Mouse (Mus musculus) myocyte (in vitro differentiated cells): ENCODE data around the gene Yju2. TPM values are rescaled to one million over a fixed set of nuclear protein-coding genes. Genes with fewer than 3 reads are reported as not detected.

Experiments used
- H3K27me3 ChIP-seq: one replicate; pipeline ENCODE4 v1.6.1; 2011; ENCODE audit not compliant: control insufficient read depth, insufficient read depth, insufficient read length
- H3K36me3 ChIP-seq: one replicate; pipeline ENCODE4 v1.6.1; 2011; ENCODE audit not compliant: control insufficient read depth, insufficient read depth
- H3K4me2 ChIP-seq: one replicate; pipeline ENCODE4 v1.6.1; 2011; ENCODE audit warnings: low read depth, control low read depth
- H3K4me3 ChIP-seq: one replicate; pipeline ENCODE4 v1.5.1; 2011; ENCODE audit warnings: mild to moderate bottlenecking, control low read depth, moderate library complexity
- H3K79me2 ChIP-seq: one replicate; pipeline ENCODE4 v1.6.1; 2011; ENCODE audit not compliant: control insufficient read depth, insufficient read depth
- H3ac ChIP-seq: one replicate; pipeline ENCODE4 v1.6.1; 2011; ENCODE audit not compliant: control insufficient read depth, insufficient read length
- CEBPB ChIP-seq: IDR thresholded peaks from 2 replicates; pipeline ENCODE4 v1.6.1; 2011; ENCODE audit warnings: mild to moderate bottlenecking, moderate library complexity; ENCODE audit not compliant: poor library complexity, insufficient read depth, severe bottlenecking
- E2F4 ChIP-seq: IDR thresholded peaks from one replicate; pipeline ENCODE4 v1.6.1; 2011; ENCODE audit warnings: mild to moderate bottlenecking, control low read depth, moderate library complexity; ENCODE audit not compliant: insufficient read depth
- MAX ChIP-seq: IDR thresholded peaks from one replicate; pipeline ENCODE4 v1.6.1; 2011; ENCODE audit warnings: low read depth, mild to moderate bottlenecking, control low read depth
- MYOD1 ChIP-seq, 3 experiments: IDR thresholded peaks; one replicate each; pipeline ENCODE4 v1.6.1; 2011; ENCODE audit warnings: control low read depth in 2 of 3, low read depth in 2 of 3, mild to moderate bottlenecking in 2 of 3, moderate library complexity in 1 of 3; ENCODE audit not compliant: insufficient read length in 2 of 3, control insufficient read depth in 1 of 3
- MYOG ChIP-seq, 3 experiments: IDR thresholded peaks; one replicate each; pipeline ENCODE4 v1.6.1; 2011; ENCODE audit warnings: control low read depth in 2 of 3, low read depth in 2 of 3, mild to moderate bottlenecking in 2 of 3; ENCODE audit not compliant: insufficient read length in 2 of 3, control insufficient read depth in 1 of 3, insufficient read depth in 1 of 3
- POLR2A ChIP-seq: IDR thresholded peaks from one replicate; pipeline ENCODE4 v1.6.1; 2011; ENCODE audit warnings: low read depth, mild to moderate bottlenecking, control low read depth, moderate library complexity; ENCODE audit not compliant: insufficient read length
- POLR2AphosphoS2 ChIP-seq: IDR thresholded peaks from one replicate; pipeline ENCODE4 v1.6.1; 2011; ENCODE audit warnings: low read depth, control low read depth; ENCODE audit not compliant: insufficient read length
- REST ChIP-seq: IDR thresholded peaks from one replicate; pipeline ENCODE4 v1.6.1; 2011; ENCODE audit warnings: mild to moderate bottlenecking, control low read depth, moderate library complexity; ENCODE audit not compliant: insufficient read depth, insufficient read length
- SRF ChIP-seq: IDR thresholded peaks from one replicate; pipeline ENCODE4 v1.6.1; 2011; ENCODE audit warnings: low read depth; ENCODE audit not compliant: control insufficient read depth, insufficient read length
- TCF12 ChIP-seq: IDR thresholded peaks from one replicate; pipeline ENCODE4 v1.6.1; 2011; ENCODE audit warnings: mild to moderate bottlenecking, control low read depth; ENCODE audit not compliant: poor library complexity, insufficient read depth, severe bottlenecking
- TCF3 ChIP-seq: IDR thresholded peaks from one replicate; pipeline ENCODE4 v1.6.1; 2011; ENCODE audit warnings: low read depth, control low read depth; ENCODE audit not compliant: insufficient read length
- USF1 ChIP-seq: IDR thresholded peaks from one replicate; pipeline ENCODE4 v1.6.1; 2011; ENCODE audit warnings: low read depth, mild to moderate bottlenecking, control low read depth, moderate library complexity
- polyA plus RNA-seq: library from polyadenylated mRNA; unstranded; fragments of >200 nt; fragmentation: generic; extraction: Trizol; gene quantifications from one replicate; pipeline ENCODE4 v1.2.1, GENCODE M21; 2012; ENCODE audit warnings: missing spikeins

Gene Yju2
- polyA plus RNA-seq, 1 experiment, result 9.3 TPM

DNA sequence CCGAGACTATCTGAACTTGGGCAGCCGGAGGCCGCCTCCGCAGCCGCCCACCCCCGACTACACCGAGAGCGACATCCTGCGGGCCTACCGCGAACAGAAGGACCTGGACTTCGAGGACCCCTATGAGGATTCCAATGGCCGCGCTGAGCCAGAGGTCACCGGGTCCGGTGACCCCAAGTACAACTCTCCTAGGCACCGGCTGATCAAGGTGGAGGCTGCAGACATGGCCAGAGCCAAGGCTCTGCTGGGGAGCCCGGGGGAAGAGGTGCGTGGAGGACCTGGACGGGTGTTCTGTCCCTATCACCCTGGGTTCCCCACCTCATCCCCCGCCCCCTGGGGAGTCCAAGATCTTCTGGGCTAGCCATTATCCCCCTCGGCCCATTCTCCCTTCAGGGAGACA, 12.6 kb downstream of the Yju2 start:
- Histone ChIP-seq H3K36me3 (peaks cover 5% of the 10 kb centered on the region), H3K4me2 (no peak overlapping the region), H3K27me3 (peaks cover 17% of the 10 kb centered on the region), H3K79me2 (no peaks in the 10 kb centered on the region), H3ac (no peak overlapping the region), H3K4me3 (no peak overlapping the region)
- TF ChIP-seq TCF3 (no peak), USF1 (no peak), MYOG (IDR thresholded peaks at IDR 0.05; ENCODE audit: control insufficient read depth in 1 of 3, insufficient read depth in 1 of 3, insufficient read length in 2 of 3, low read depth in 2 of 3) (no peak)

DNA sequence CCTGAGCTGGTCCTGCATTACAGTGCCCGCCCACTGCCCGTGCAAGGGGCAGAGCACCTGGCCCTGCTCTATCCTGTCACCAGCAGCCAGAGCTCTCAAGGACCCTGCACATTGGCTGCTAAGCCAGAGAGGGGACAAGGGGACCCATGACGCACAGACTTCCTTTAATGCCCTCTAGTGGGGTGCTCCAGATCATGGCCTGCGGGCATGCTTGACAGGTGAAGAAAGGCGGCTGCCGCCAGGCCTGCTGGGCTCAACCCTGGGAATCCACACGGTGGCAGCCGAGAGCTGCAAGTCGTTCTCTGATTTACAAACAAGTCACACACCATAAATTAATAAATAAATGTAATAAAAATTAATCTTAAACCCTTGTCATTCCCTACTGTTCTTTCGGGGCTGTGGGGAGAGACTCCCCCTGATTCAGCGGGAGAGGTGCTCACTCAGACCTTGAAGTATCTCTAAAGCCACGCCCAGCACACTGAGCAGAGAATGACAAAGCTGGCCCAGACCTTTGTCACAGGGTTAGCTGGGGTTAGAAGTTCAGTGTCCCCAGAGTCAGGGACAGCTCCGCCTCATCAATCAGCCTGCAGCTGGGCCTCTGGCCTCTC, 17.5 kb downstream of the Yju2 start:
- Histone ChIP-seq H3K36me3 (no peaks in the 10 kb centered on the region), H3K27me3 (peaks cover under 1% of the 10 kb centered on the region), H3ac (no peak overlapping the region), H3K4me3 (no peak overlapping the region), H3K4me2 (peak overlapping the region; percentile 49), H3K79me2 (no peaks in the 10 kb centered on the region)
- TF ChIP-seq E2F4 (no peak), MAX (no peak), MYOG (IDR thresholded peaks at IDR 0.05; ENCODE audit: control insufficient read depth in 1 of 3, insufficient read depth in 1 of 3, insufficient read length in 2 of 3, low read depth in 2 of 3) (peak in 1 of 3 experiments; percentile 15), CEBPB (no peak), TCF3 (no peak), MYOD1 (IDR thresholded peaks at IDR 0.05; ENCODE audit: control insufficient read depth in 1 of 3, insufficient read length in 2 of 3, low read depth in 2 of 3) (peak in 1 of 3 experiments; percentile 23), USF1 (no peak), REST (no peak), SRF (no peak)

DNA sequence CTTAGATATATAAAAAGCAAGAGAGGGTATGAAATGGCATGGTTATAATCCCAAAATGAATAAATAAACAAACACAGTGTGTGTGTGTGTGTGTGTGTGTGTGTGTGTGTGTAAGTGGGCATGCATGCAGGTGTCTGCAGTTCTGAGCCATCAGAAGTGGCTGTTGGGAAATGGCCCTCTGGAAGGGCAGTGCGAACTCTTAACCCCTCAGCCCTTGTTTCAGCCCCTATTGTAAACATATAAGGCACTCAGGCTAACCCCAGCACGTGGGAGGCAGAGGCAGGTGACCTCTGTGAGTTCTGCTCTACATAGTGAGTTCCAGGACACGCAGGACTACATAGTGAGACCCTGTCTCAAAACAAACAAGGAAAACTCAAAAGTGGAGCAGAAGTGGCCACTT, 18.4 kb downstream of the Yju2 start:
- Histone ChIP-seq H3K4me2 (no peak overlapping the region), H3K79me2 (no peaks in the 10 kb centered on the region), H3K4me3 (no peak overlapping the region), H3K27me3 (no peaks in the 10 kb centered on the region), H3ac (no peak overlapping the region), H3K36me3 (no peaks in the 10 kb centered on the region)
- no peak for TF ChIP-seq SRF
- TF ChIP-seq USF1, result no peak
- TF ChIP-seq MYOG (IDR thresholded peaks at IDR 0.05; ENCODE audit: control insufficient read depth in 1 of 3, insufficient read depth in 1 of 3, insufficient read length in 2 of 3, low read depth in 2 of 3), result no peak
- TF ChIP-seq REST, result no peak
- no peak for TF ChIP-seq CEBPB
- TF ChIP-seq POLR2AphosphoS2, result no peak
- TF ChIP-seq MYOD1 (IDR thresholded peaks at IDR 0.05; ENCODE audit: control insufficient read depth in 1 of 3, insufficient read length in 2 of 3, low read depth in 2 of 3), result no peak
- TF ChIP-seq MAX, result no peak
- TF ChIP-seq TCF3, result no peak
- no peak for TF ChIP-seq TCF12
- no peak for TF ChIP-seq E2F4
- TF ChIP-seq POLR2A, result no peak

DNA sequence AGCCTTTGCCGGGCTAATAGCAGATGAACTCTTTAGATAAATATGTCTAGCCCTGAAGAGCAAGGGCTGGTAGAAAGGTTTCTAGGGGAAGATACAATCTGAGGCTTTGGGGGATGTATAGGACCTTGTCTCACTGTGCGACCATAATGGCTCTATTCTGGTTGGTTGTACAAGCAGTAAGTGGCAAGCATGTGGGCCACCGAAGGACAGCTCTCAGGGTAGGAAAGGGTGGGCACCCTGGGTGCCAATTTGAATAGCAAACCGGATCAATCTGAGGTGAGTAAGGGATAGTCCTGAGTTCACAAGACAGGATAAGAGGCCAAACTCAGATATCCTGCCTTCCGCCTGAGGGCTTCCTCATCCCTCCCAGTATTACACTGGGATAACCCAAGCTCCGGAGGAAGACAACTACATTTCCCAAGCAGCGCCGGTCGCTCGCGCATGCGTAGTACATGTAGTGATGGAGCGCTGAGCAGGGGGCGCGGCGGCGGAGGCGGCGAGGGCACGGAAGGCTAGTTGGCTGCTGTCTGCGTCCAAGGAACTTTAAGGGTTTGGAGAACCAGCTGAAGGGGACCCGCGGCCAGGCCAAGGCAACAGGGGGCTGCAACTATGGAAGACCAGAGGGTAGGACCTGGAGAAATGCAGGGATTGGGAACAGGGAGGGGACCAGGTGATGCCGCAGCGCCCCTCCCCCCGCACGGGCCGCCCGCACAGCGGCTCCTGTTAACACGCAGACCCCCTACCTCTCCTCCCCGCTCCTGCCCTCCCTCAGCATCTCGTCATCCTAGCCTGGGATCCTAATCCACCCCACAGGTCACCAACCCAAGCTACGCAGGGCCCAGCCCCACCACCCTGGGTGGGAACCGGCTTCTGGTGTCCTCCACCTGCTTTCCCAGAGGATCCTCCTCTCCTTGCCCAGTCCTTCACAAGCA, 27.4 kb downstream of the Yju2 start, which contains the start of gene Fsd1:
TSS of gene Fsd1 (plus strand) at position 480 of the 932 bp plus-strand sequence.
- Histone ChIP-seq H3ac (no peak within 1 kb of the TSS), H3K4me3 (no peak within 1 kb of the TSS), H3K79me2 (no peaks in the 10 kb centered on the region), H3K4me2 (no peak within 1 kb of the TSS), H3K27me3 (peaks cover 40% of the 10 kb centered on the region), H3K36me3 (no peaks in the 10 kb centered on the region)
- no peak for TF ChIP-seq POLR2AphosphoS2
- TF ChIP-seq TCF3, result no peak
- TF ChIP-seq MYOD1 (IDR thresholded peaks at IDR 0.05; ENCODE audit: control insufficient read depth in 1 of 3, insufficient read length in 2 of 3, low read depth in 2 of 3), result no peak

DNA sequence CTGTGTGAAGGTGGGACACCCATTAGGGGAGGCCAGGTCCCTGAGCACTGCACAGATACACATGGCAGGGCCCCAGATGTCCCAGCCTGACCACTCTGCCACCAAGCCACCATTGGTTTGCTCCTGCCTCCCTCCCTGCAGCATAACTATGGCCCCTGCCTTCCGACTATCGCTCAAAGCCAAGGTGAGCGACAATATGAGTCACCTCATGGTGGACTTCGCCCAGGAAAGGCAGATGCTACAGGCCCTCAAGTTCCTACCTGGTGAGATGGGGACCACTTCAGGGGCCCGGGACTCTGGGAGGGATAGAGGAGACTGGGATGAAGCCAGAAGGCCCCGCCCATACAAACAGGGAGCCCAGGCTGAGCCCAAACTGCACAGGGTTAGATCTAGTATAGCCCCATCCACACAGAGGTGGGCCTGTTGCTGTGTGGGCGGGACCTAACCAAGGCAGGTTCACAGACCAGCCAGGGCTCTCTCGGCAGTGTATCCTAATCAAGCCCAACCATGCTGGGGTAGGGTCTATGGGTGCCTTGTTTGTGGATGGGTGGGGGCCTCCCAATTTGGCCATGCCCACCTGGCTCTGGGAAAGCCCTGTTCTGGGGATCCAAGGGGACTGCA, 31.5 kb downstream of the Yju2 start:
- no peak overlapping the region for H3K4me2 ChIP-seq

More for the DNA sequence above, 31.5 kb downstream of the Yju2 start:
- H3ac ChIP-seq, result no peak overlapping the region
- H3K79me2 ChIP-seq, result no peaks in the 10 kb centered on the region
- TF ChIP-seq MYOG (IDR thresholded peaks at IDR 0.05; ENCODE audit: control insufficient read depth in 1 of 3, insufficient read depth in 1 of 3, insufficient read length in 2 of 3, low read depth in 2 of 3), result no peak
- H3K4me3 ChIP-seq, result no peak overlapping the region
- H3K27me3 ChIP-seq, result peaks cover 69% of the 10 kb centered on the region
- no peaks in the 10 kb centered on the region for H3K36me3 ChIP-seq
